Comparison of ENCODE assay signal across 10 mouse cellular contexts in the genomic region with DNA sequence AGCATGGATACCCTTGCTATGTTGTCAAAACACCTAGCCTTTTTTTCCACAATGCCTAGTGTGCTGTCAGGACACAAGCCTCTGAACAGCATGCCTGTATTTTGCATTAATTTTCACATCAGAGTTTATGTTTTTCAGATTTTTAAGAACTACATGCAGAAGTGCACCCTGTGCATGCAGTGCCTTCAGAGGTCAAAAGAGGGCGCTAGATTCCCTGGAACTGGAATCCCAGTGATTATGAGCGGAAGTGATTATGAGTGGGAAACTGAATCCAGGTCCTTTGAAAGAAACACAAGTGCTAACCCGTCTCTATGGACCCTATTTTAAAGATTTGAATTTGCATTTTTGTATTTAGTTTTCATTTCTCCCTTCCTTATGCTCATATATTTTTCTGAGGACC. TPM values are rescaled to one million over a fixed set of nuclear protein-coding genes. Genes with fewer than 3 reads are reported as not detected.
DNase-seq lines count a peak whose midpoint lies in the region; TF ChIP-seq lines count a peak whose summit lies in the region.
"Had no signal": no experiment of that assay in that cellular context is flagged by ENCODE, and none has a peak within 500 bp of the region (broad histone marks: within the 10 kb centered on the region; RNA-seq: fewer than 3 reads in every experiment).

No protein-coding gene starts in this region.

- H3K27me3 ChIP-seq in spleen, adult 2 months (ENCODE audit: control insufficient read depth, insufficient read depth, low read length) = no peaks in the 10 kb centered on the region
- 0 out of 2 replicates have a peak, but pooled peaks cover 3% of the 10 kb centered on the region for H3K27me3 ChIP-seq in limb, embryonic 10.5 days (ENCODE audit: low read depth, poor library complexity, severe bottlenecking)
- H3K27me3 ChIP-seq: limb, embryonic 12.5 days had no signal

- H3K4me3 ChIP-seq in spleen, adult 2 months (ENCODE audit: extremely low read depth, insufficient read depth, insufficient read length) = no peak overlapping the region
- H3K4me3 ChIP-seq in limb, embryonic 10.5 days = no peak overlapping the region
- H3K4me3 ChIP-seq: embryonic facial prominence, embryonic 15.5 days; limb, embryonic 12.5 days had no signal

- intact Hi-C loops in heart, postnatal 36 days (cut with DNase I) = loop anchor here (5.0 kb wide), 1 partner anchor 91 kb away; no protein-coding TSS in a partner anchor

- TF ChIP-seq POLR2A in spleen, adult 2 months (IDR thresholded peaks at IDR 0.05; ENCODE audit: low read depth, low read length) = no peak

- WGBS in spleen, adult 2 months = 46% methylated on average over 3 of the region's 3 CpGs
- WGBS in limb, embryonic 10.5 days = 32% methylated on average over 3 of the region's 3 CpGs

- H3K9me3 ChIP-seq in limb, embryonic 10.5 days (replicated peaks) = no peaks in the 10 kb centered on the region
- H3K9me3 ChIP-seq: embryonic facial prominence, embryonic 15.5 days; limb, embryonic 12.5 days had no signal

- no peak overlapping the region for H3K27ac ChIP-seq in spleen, adult 2 months (ENCODE audit: insufficient read depth, low read length)
- no peak overlapping the region for H3K27ac ChIP-seq in limb, embryonic 10.5 days
- H3K27ac ChIP-seq: embryonic facial prominence, embryonic 15.5 days; limb, embryonic 12.5 days had no signal

- H3K36me3 ChIP-seq in spleen, adult 2 months (ENCODE audit: control insufficient read depth, insufficient read depth, low read length) = no peaks in the 10 kb centered on the region
- H3K36me3 ChIP-seq in limb, embryonic 10.5 days = no peaks in the 10 kb centered on the region
- H3K36me3 ChIP-seq: embryonic facial prominence, embryonic 15.5 days; limb, embryonic 12.5 days had no signal

- TF ChIP-seq CTCF in spleen, adult 2 months (IDR thresholded peaks at IDR 0.05; ENCODE audit: extremely low read depth, insufficient read depth, insufficient read length, insufficient replicate concordance) = peak; percentile 12; the same call in 1 of the 2 replicates

- H3K4me1 ChIP-seq in spleen, adult 2 months (ENCODE audit: control insufficient read depth, insufficient read depth, insufficient read length) = no peaks in the 10 kb centered on the region
- no peaks in the 10 kb centered on the region for H3K4me1 ChIP-seq in limb, embryonic 10.5 days
- H3K4me1 ChIP-seq: embryonic facial prominence, embryonic 15.5 days; limb, embryonic 12.5 days had no signal

- DNase-seq in heart, postnatal 36 days = peak; percentile 16 to 22
- no peak for DNase-seq in heart, adult 8-10 months (ENCODE audit: low spot score)
- no peak for DNase-seq in spleen, adult 2 months (ENCODE audit: low read depth in 1 of 2, low spot score in 2 of 2)
- no peak for DNase-seq in spleen, postnatal 36 days (ENCODE audit: low spot score in 2 of 2)
- peak; percentile 7 for DNase-seq in brain, adult 2 months (ENCODE audit: low read depth, low spot score)
- DNase-seq in limb, embryonic 10.5 days (ENCODE audit: low spot score) = peak; percentile 32
- DNase-seq in thymus, postnatal 36 days = peak; percentile 24
- no peak for DNase-seq in spleen, postnatal 14 days (ENCODE audit: low spot score in 2 of 2)

RNA-seq across cellular contexts. Expression of gene Rap2c, which starts 58.9 kb away (rescaled TPM):
- 10 to 100 TPM; 20.4 to 21.4 TPM for total RNA-seq in heart, postnatal 36 days (2021)
- total RNA-seq in heart, adult 8-10 months (2022) = 10 to 100 TPM; 17.9 to 25.3 (median 22.0) TPM
- polyA plus RNA-seq in spleen, adult 2 months (2012; rRNA removed) = 1.7 and 2.0 TPM in 2 replicates
- polyA plus RNA-seq in limb, embryonic 10.5 days (2016; fragmentation: Nextera tagmentation; extraction: Ambion mirVana) = 31.9 and 33.3 TPM in 2 replicates

Comparison
In these comparisons a context has a peak if more than half of its experiments do, and no peak if none do; other contexts are left out.
1. DNase-seq: peak in heart, postnatal 36 days (2 of 2), brain, adult 2 months (single experiment), limb, embryonic 10.5 days (single experiment) and thymus, postnatal 36 days (2 of 2); none in heart, adult 8-10 months (single experiment), spleen, adult 2 months (0 of 2), spleen, postnatal 36 days (0 of 2) and spleen, postnatal 14 days (0 of 2).